Mouse (Mus musculus): ENCODE data around the gene Agtrap.

- TF ChIP-seq CTCF (IDR thresholded peaks at IDR 0.05; ENCODE audit: control insufficient read depth, insufficient read depth, low read length) (no peak), POLR2A (IDR thresholded peaks at IDR 0.05; ENCODE audit: borderline replicate concordance, control insufficient read depth, low read depth, low read length) (no peak)
These were observed 22.0 kb downstream of the Agtrap start for GRCm38 (mm10) chr4:148065702-148066400.
